Mouse (Mus musculus) heart, postnatal 25 days (tissue): ENCODE data around the gene Itga9. TPM values are rescaled to one million over a fixed set of nuclear protein-coding genes. Genes with fewer than 3 reads are reported as not detected.
A peak's percentile ranks its signal among the peaks of the same experiment; 100 is the strongest.

ENCODE experiments used
- DNase-seq: peaks from one replicate; pipeline ENCODE4 v3.0.0; 2022; ENCODE audit warnings: low spot score
- intact Hi-C: fragments of 180-260 bp; cut with DNase I; formaldehyde crosslinking; loops from one replicate; pipeline ENCODE4 v1.15.1; 2025
- total RNA-seq, 2 experiments: library from RNA; stranded (reverse); gene quantifications; 2 replicates each; pipeline ENCODE4 v1.2.3; 2021

Itga9 gene
- total RNA-seq, 2 experiments from 2014 or later: 65.5 to 72.7 TPM

GRCm38 (mm10) chr9:118794668-118795067, 188.2 kb downstream of the Itga9 start:
- intact Hi-C loops: no loop called here
- DNase-seq: no peak

GRCm38 (mm10) chr9:118795304-118795703, 188.8 kb downstream of the Itga9 start:
- intact Hi-C loops: no loop called here
- no peak for DNase-seq

GRCm38 (mm10) chr9:118799105-118799504, 192.6 kb downstream of the Itga9 start:
- intact Hi-C loops: no loop called here
- no peak for DNase-seq

- no peak for DNase-seq
- intact Hi-C loops: no loop called here
Measured at GRCm38 (mm10) chr9:118801176-118801909, 194.9 kb downstream of the Itga9 start.

GRCm38 (mm10) chr9:118801910-118802287, 195.4 kb downstream of the Itga9 start:
- DNase-seq: no peak
- intact Hi-C loops: no loop called here

- intact Hi-C loops: no loop called here
- no peak for DNase-seq
Measured at GRCm38 (mm10) chr9:118802380-118802779, 195.9 kb downstream of the Itga9 start.

GRCm38 (mm10) chr9:118805740-118806139, 199.2 kb downstream of the Itga9 start:
- no peak for DNase-seq
- intact Hi-C loops: no loop called here

GRCm38 (mm10) chr9:118807669-118808068, 201.2 kb downstream of the Itga9 start:
- no peak for DNase-seq
- intact Hi-C loops: no loop called here

GRCm38 (mm10) chr9:118812221-118812620, 205.7 kb downstream of the Itga9 start:
- DNase-seq: no peak
- intact Hi-C loops: no loop called here

GRCm38 (mm10) chr9:118813492-118813891, 207.0 kb downstream of the Itga9 start:
- DNase-seq: no peak
- intact Hi-C loops: no loop called here

GRCm38 (mm10) chr9:118814056-118814455, 207.6 kb downstream of the Itga9 start:
- DNase-seq: no peak
- intact Hi-C loops: no loop called here

GRCm38 (mm10) chr9:118814461-118814860, 208.0 kb downstream of the Itga9 start:
- intact Hi-C loops: no loop called here
- DNase-seq: no peak

GRCm38 (mm10) chr9:118815543-118815942, 209.1 kb downstream of the Itga9 start:
- intact Hi-C loops: no loop called here
- no peak for DNase-seq

GRCm38 (mm10) chr9:118818508-118818907, 212.0 kb downstream of the Itga9 start:
- intact Hi-C loops: no loop called here
- no peak for DNase-seq

GRCm38 (mm10) chr9:118821220-118822185, 215.0 kb downstream of the Itga9 start:
- intact Hi-C loops: no loop called here
- peak; percentile 20 for DNase-seq

- no peak for DNase-seq
- intact Hi-C loops: no loop called here
Measured at GRCm38 (mm10) chr9:118822186-118822555, 215.7 kb downstream of the Itga9 start.

GRCm38 (mm10) chr9:118822581-118822980, 216.1 kb downstream of the Itga9 start:
- no peak for DNase-seq

GRCm38 (mm10) chr9:118831080-118831479, 224.6 kb downstream of the Itga9 start:
- intact Hi-C loops: no loop called here
- DNase-seq: peak; percentile 36

More at GRCm38 (mm10) chr9:118822581-118822980, 216.1 kb downstream of the Itga9 start:
- intact Hi-C loops: no loop called here

- intact Hi-C loops: no loop called here
- no peak for DNase-seq
Measured at GRCm38 (mm10) chr9:118832533-118832932, 226.0 kb downstream of the Itga9 start.

GRCm38 (mm10) chr9:118833413-118833812, 226.9 kb downstream of the Itga9 start:
- DNase-seq: no peak

More at GRCm38 (mm10) chr9:118833413-118833812, 226.9 kb downstream of the Itga9 start:
- intact Hi-C loops: no loop called here
